16 mouse cellular contexts compared by ENCODE assay signal in genomic region chr5:64251435-64251834, GRCm38 (mm10).
DNase-seq lines count a peak whose midpoint lies in the region; ATAC-seq and TF ChIP-seq lines count a peak whose summit lies in the region.
"Had no signal": no experiment of that assay in that cellular context is flagged by ENCODE, and none has a peak within 500 bp of the region (broad histone marks: within the 10 kb centered on the region; RNA-seq: fewer than 3 reads in every experiment).

No protein-coding gene starts in this region.

- H3K27ac ChIP-seq in heart, adult 2 months = peak overlapping the region; percentile 47
- H3K27ac ChIP-seq in brown adipose tissue, adult 24 weeks (replicated peaks; ENCODE audit: low read depth, low read length) = peak overlapping the region; percentile 63
- H3K27ac ChIP-seq in kidney, postnatal 0 days = 0 out of 2 replicates have a peak overlapping the region, but pooled peaks have one; percentile 15
- H3K27ac ChIP-seq in liver, embryonic 15.5 days (replicated peaks) = no peak overlapping the region; the same call in 1 of the 2 replicates
- no peak overlapping the region for H3K27ac ChIP-seq in gastrocnemius, adult 2 months
- no peak overlapping the region for H3K27ac ChIP-seq in hindbrain, embryonic 16.5 days (ENCODE audit: low read depth, low read length)
- H3K27ac ChIP-seq: midbrain, embryonic 12.5 days had no signal

- H3K4me2 ChIP-seq in kidney, postnatal 0 days (ENCODE audit: low read length) = no peak overlapping the region
- H3K4me2 ChIP-seq in liver, embryonic 15.5 days = peak overlapping the region; percentile 25
- H3K4me2 ChIP-seq in hindbrain, embryonic 16.5 days (ENCODE audit: low read length) = no peak overlapping the region
- H3K4me2 ChIP-seq: midbrain, embryonic 12.5 days had no signal

- 50% methylated on average over 5 of the region's 5 CpGs for WGBS in heart, adult 2 months
- WGBS in kidney, postnatal 0 days = 49% methylated on average over 5 of the region's 5 CpGs
- WGBS in liver, embryonic 15.5 days (ENCODE audit: insufficient replicate concordance) = 9% methylated on average over 5 of the region's 5 CpGs
- WGBS in hindbrain, embryonic 16.5 days = 67% methylated on average over 5 of the region's 5 CpGs

- no peaks in the 10 kb centered on the region for H3K9me3 ChIP-seq in kidney, postnatal 0 days (replicated peaks; ENCODE audit: low read length)
- no peaks in the 10 kb centered on the region for H3K9me3 ChIP-seq in liver, embryonic 15.5 days (replicated peaks)
- no peaks in the 10 kb centered on the region for H3K9me3 ChIP-seq in hindbrain, embryonic 16.5 days (ENCODE audit: control insufficient read depth, low read length)
- H3K9me3 ChIP-seq: midbrain, embryonic 12.5 days had no signal

- intact Hi-C loops in heart, adult 2 months (cut with DNase I) = no loop called here
- intact Hi-C loops in gastrocnemius, adult 2 months (cut with DNase I) = no loop called here

- no peak for TF ChIP-seq POLR2A in heart, adult 2 months (IDR thresholded peaks at IDR 0.05; ENCODE audit: insufficient read depth, low read depth, low read length)

- H3K4me1 ChIP-seq in heart, adult 2 months (ENCODE audit: control insufficient read depth, insufficient read depth, low read length) = peaks cover 6% of the 10 kb centered on the region
- peaks cover 7% of the 10 kb centered on the region for H3K4me1 ChIP-seq in brown adipose tissue, adult 24 weeks (ENCODE audit: control insufficient read depth, insufficient read depth, insufficient read length, low read length)
- H3K4me1 ChIP-seq in kidney, postnatal 0 days (replicated peaks; ENCODE audit: insufficient read depth, low read length) = peaks cover 5% of the 10 kb centered on the region; the same call in 1 of the 2 replicates
- H3K4me1 ChIP-seq in liver, embryonic 15.5 days (replicated peaks) = peaks cover 15% of the 10 kb centered on the region
- no peaks in the 10 kb centered on the region for H3K4me1 ChIP-seq in hindbrain, embryonic 16.5 days (ENCODE audit: control insufficient read depth, insufficient read depth, low read depth, low read length)

- no peak for DNase-seq in heart, adult 2 months
- DNase-seq in heart, adult 18-20 months = no peak
- DNase-seq in kidney, postnatal 0 days (ENCODE audit: low spot score) = no peak
- no peak for DNase-seq in gastrocnemius, adult 2 months
- DNase-seq in cerebellum, adult 18-20 months = no peak
- DNase-seq: cerebellum, adult 9-11 months; gastrocnemius, postnatal 14 days; left cerebral cortex, postnatal 4 days; lung, postnatal 14 days; right cerebral cortex, postnatal 14 days had no signal

- H3K36me3 ChIP-seq in heart, adult 2 months (ENCODE audit: control insufficient read depth, insufficient read depth, low read length) = no peaks in the 10 kb centered on the region; the same call in 1 of the 2 replicates
- no peaks in the 10 kb centered on the region for H3K36me3 ChIP-seq in kidney, postnatal 0 days (ENCODE audit: insufficient read depth, low read length)
- H3K36me3 ChIP-seq in liver, embryonic 15.5 days (replicated peaks) = no peaks in the 10 kb centered on the region
- no peaks in the 10 kb centered on the region for H3K36me3 ChIP-seq in hindbrain, embryonic 16.5 days (ENCODE audit: control insufficient read depth, insufficient read depth, low read length)
- H3K36me3 ChIP-seq: midbrain, embryonic 12.5 days had no signal

- H3K79me2 ChIP-seq in heart, adult 2 months (replicated peaks; ENCODE audit: control insufficient read depth, insufficient read depth, low read length) = no peaks in the 10 kb centered on the region

- TF ChIP-seq CTCF in heart, adult 2 months (IDR thresholded peaks at IDR 0.05) = no peak
- no peak for TF ChIP-seq CTCF in kidney, postnatal 0 days (IDR thresholded peaks at IDR 0.05; ENCODE audit: low read depth)
- no peak for TF ChIP-seq CTCF in gastrocnemius, adult 2 months (IDR thresholded peaks at IDR 0.05)

- H3K27me3 ChIP-seq in heart, adult 2 months (ENCODE audit: control insufficient read depth, insufficient read depth, low read length) = no peaks in the 10 kb centered on the region
- no peaks in the 10 kb centered on the region for H3K27me3 ChIP-seq in kidney, postnatal 0 days (ENCODE audit: insufficient read depth, low read length)
- no peaks in the 10 kb centered on the region for H3K27me3 ChIP-seq in liver, embryonic 15.5 days
- no peaks in the 10 kb centered on the region for H3K27me3 ChIP-seq in hindbrain, embryonic 16.5 days (replicated peaks; ENCODE audit: control insufficient read depth, insufficient read depth, low read length)
- H3K27me3 ChIP-seq: CH12.LX; midbrain, embryonic 12.5 days had no signal

- no peak overlapping the region for H3K4me3 ChIP-seq in heart, adult 2 months
- no peak overlapping the region for H3K4me3 ChIP-seq in brown adipose tissue, adult 24 weeks (ENCODE audit: insufficient read depth, low read depth, low read length)
- no peak overlapping the region for H3K4me3 ChIP-seq in kidney, postnatal 0 days (replicated peaks; ENCODE audit: low read depth, low read length)
- no peak overlapping the region for H3K4me3 ChIP-seq in liver, embryonic 15.5 days (replicated peaks)
- H3K4me3 ChIP-seq in gastrocnemius, adult 2 months = no peak overlapping the region
- no peak overlapping the region for H3K4me3 ChIP-seq in hindbrain, embryonic 16.5 days (ENCODE audit: low read length)
- H3K4me3 ChIP-seq: midbrain, embryonic 12.5 days had no signal

- no peak for TF ChIP-seq EP300 in heart, adult 2 months (IDR thresholded peaks at IDR 0.05; ENCODE audit: insufficient read depth, low read depth, low read length)

- H3K9ac ChIP-seq in heart, adult 2 months (ENCODE audit: low read depth, low read length) = no peak overlapping the region
- H3K9ac ChIP-seq in kidney, postnatal 0 days (ENCODE audit: low read depth, low read length) = no peak overlapping the region
- no peak overlapping the region for H3K9ac ChIP-seq in liver, embryonic 15.5 days
- no peak overlapping the region for H3K9ac ChIP-seq in hindbrain, embryonic 16.5 days (ENCODE audit: low read depth, low read length)
- H3K9ac ChIP-seq: midbrain, embryonic 12.5 days had no signal

- peak; percentile 80 for ATAC-seq in kidney, postnatal 0 days (replicated peaks; ENCODE audit: low FRiP score, low read depth)
- ATAC-seq in liver, embryonic 15.5 days (ENCODE audit: insufficient read depth) = peak; percentile 74
- no peak for ATAC-seq in hindbrain, embryonic 16.5 days
- ATAC-seq: forebrain, embryonic 16.5 days had no signal

Comparison
In these comparisons a context has a peak if more than half of its experiments do, and no peak if none do; other contexts are left out.
1. H3K27ac ChIP-seq: peak in heart, adult 2 months (single experiment), brown adipose tissue, adult 24 weeks (single experiment) and kidney, postnatal 0 days (single experiment); none in liver, embryonic 15.5 days (single experiment), gastrocnemius, adult 2 months (single experiment) and hindbrain, embryonic 16.5 days (single experiment).